Mouse (Mus musculus): ENCODE data around the gene Kcnk10.

- TF ChIP-seq CTCF (IDR thresholded peaks at IDR 0.05; ENCODE audit: extremely low read depth, insufficient read length, insufficient replicate concordance, low read depth, low read length) = peak; percentile 71; the same call in 1 of the 2 replicates
- no peak for TF ChIP-seq POLR2A (IDR thresholded peaks at IDR 0.05; ENCODE audit: low read depth, low read length)
Observed at GRCm38 (mm10) chr12:98459889-98460288, 118.2 kb downstream of the Kcnk10 start.

All from small intestine, adult 2 months (tissue).